Mouse (Mus musculus): ENCODE results near the gene Ifi209.
"Not testable (repeated sequence)": the region's sequence is repeated elsewhere in the genome, so short reads cannot be mapped to it uniquely, and the experiment has no call there.

Gene Ifi209
- long read RNA-seq, experiment 1, result 0 reads
- long read RNA-seq, experiment 2, partial matches to known transcripts, result 1 of 1 reads
- long read RNA-seq, experiment 2, other reads (novel, unspliced or antisense), result 0 of 1 reads

- intact Hi-C loops (cut with DNase I), result not testable (repeated sequence)
These were observed at the start of gene Ifi209 for GRCm38 (mm10) chr1:173630622-173631021. Gene Ifi209 (plus strand): TSS chr1:173630917.

- intact Hi-C loops (cut with DNase I), result not testable (repeated sequence)
These were observed 41.0 kb upstream of the Ifi209 start for GRCm38 (mm10) chr1:173589698-173590097.

- intact Hi-C loops (cut with DNase I), result not testable (repeated sequence)
These were observed 31.8 kb upstream of the Ifi209 start, which contains the start of gene Ifi213 for GRCm38 (mm10) chr1:173598838-173599494. Gene Ifi213 (minus strand): TSS chr1:173599274.

GRCm38 (mm10) chr1:173610291-173610690 is 20.4 kb upstream of the Ifi209 start:
- intact Hi-C loops (cut with DNase I), result not testable (repeated sequence)

GRCm38 (mm10) chr1:173622216-173622615 is 8.5 kb upstream of the Ifi209 start:
- intact Hi-C loops (cut with DNase I), result not testable (repeated sequence)

GRCm38 (mm10) chr1:173624052-173624451 is 6.7 kb upstream of the Ifi209 start:
- intact Hi-C loops (cut with DNase I), result no loop called here

- intact Hi-C loops (cut with DNase I), result no loop called here
These were observed 4.0 kb upstream of the Ifi209 start for GRCm38 (mm10) chr1:173626686-173627085.

GRCm38 (mm10) chr1:173633969-173634645 is 3.4 kb downstream of the Ifi209 start:
- intact Hi-C loops (cut with DNase I), result no loop called here

- intact Hi-C loops (cut with DNase I), result no loop called here
These were observed 14.7 kb downstream of the Ifi209 start for GRCm38 (mm10) chr1:173645393-173645792.

GRCm38 (mm10) chr1:173657973-173658372 is 27.3 kb downstream of the Ifi209 start:
- intact Hi-C loops (cut with DNase I), result no loop called here

GRCm38 (mm10) chr1:173673458-173674097 is 42.9 kb downstream of the Ifi209 start, which contains the start of gene Ifi208:
Gene Ifi208 (plus strand): TSS chr1:173673675.
- intact Hi-C loops (cut with DNase I), result not testable (repeated sequence)

GRCm38 (mm10) chr1:173678605-173679004 is 47.9 kb downstream of the Ifi209 start:
- intact Hi-C loops (cut with DNase I), result not testable (repeated sequence)

GRCm38 (mm10) chr1:173694270-173694669 is 63.6 kb downstream of the Ifi209 start:
- intact Hi-C loops (cut with DNase I), result no loop called here

Small RNA genes lying within 50 kb of the gene (microRNA-seq; reads per million reads assigned to microRNA genes)
- gene Gm44339, result 0 reads per million in 2 experiments
